ENCODE assay signal across 33 mouse cellular contexts in the genomic region with DNA sequence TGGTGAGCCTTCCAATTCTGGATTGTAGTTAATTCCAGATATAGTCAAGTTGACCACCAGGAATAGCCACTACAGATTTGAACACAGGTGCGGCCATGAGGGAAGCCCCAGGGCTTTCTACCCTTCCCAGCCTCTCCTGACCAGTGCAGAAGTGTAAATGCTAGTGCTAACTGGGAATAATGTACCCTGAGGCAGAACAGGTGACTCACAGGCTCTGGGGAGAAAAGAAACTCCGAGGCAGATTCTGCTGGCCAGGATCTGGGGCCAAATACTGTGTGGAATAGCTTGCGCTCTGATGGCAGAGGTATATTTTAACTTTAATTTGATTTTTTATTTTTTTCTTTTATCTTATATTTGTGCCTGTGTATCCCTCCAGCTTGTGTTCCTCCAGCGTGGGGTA. TPM values are rescaled to one million over a fixed set of nuclear protein-coding genes. Genes with fewer than 3 reads are reported as not detected.
"Had no signal": no experiment of that assay in that cellular context is flagged by ENCODE, and none has a peak within 500 bp of the region (broad histone marks: within the 10 kb centered on the region; RNA-seq: fewer than 3 reads in every experiment).

No protein-coding gene starts in this region.

- H3K4me2 ChIP-seq: limb, embryonic 12.5 days; limb, embryonic 13.5 days; limb, embryonic 15.5 days; liver, embryonic 11.5 days; liver, embryonic 13.5 days; liver, embryonic 15.5 days; lung, embryonic 14.5 days; lung, embryonic 15.5 days; midbrain, embryonic 11.5 days; midbrain, embryonic 12.5 days; midbrain, embryonic 13.5 days; midbrain, embryonic 15.5 days had no signal

- DNase-seq: left cerebral cortex, postnatal 4 days; liver; liver, embryonic 13.5 days; liver, postnatal 0 days; lung, adult 18-20 months; lung, adult 2 months; lung, embryonic 14.5 days; lung, postnatal 10 days; lung, postnatal 14 days; lung, postnatal 36 days; midbrain, embryonic 14.5 days had no signal

- H3K27me3 ChIP-seq: limb, embryonic 12.5 days; limb, embryonic 13.5 days; limb, embryonic 15.5 days; liver, embryonic 13.5 days; liver, embryonic 15.5 days; lung, embryonic 15.5 days; megakaryocyte, embryonic 14.5 days; midbrain, embryonic 12.5 days; midbrain, embryonic 13.5 days; midbrain, embryonic 15.5 days had no signal

- H3K9ac ChIP-seq: limb, embryonic 12.5 days; limb, embryonic 13.5 days; limb, embryonic 15.5 days; liver, embryonic 13.5 days; liver, embryonic 14.5 days; liver, embryonic 15.5 days; liver, postnatal 0 days; lung, embryonic 14.5 days; lung, embryonic 15.5 days; midbrain, embryonic 12.5 days; midbrain, embryonic 13.5 days; midbrain, embryonic 15.5 days had no signal

- H3K4me3 ChIP-seq: left cerebral cortex, adult 2 months; limb, embryonic 10.5 days; limb, embryonic 12.5 days; limb, embryonic 13.5 days; limb, embryonic 15.5 days; liver, embryonic 13.5 days; liver, embryonic 15.5 days; lung, embryonic 15.5 days; megakaryocyte, embryonic 14.5 days; midbrain, embryonic 10.5 days; midbrain, embryonic 12.5 days; midbrain, embryonic 13.5 days; midbrain, embryonic 15.5 days; myocyte had no signal

- ATAC-seq: liver, postnatal 0 days; lung, postnatal 0 days; midbrain, embryonic 13.5 days; midbrain, embryonic 15.5 days; midbrain, embryonic 16.5 days had no signal

- H3K27ac ChIP-seq: left cerebral cortex, adult 2 months; limb, embryonic 10.5 days; limb, embryonic 12.5 days; limb, embryonic 13.5 days; limb, embryonic 15.5 days; liver, embryonic 13.5 days; liver, embryonic 14.5 days; liver, embryonic 15.5 days; lung, embryonic 15.5 days; macrophage; midbrain, embryonic 10.5 days; midbrain, embryonic 12.5 days; midbrain, embryonic 13.5 days; midbrain, embryonic 15.5 days had no signal

- H3K9me3 ChIP-seq: limb, embryonic 10.5 days; limb, embryonic 12.5 days; limb, embryonic 13.5 days; limb, embryonic 15.5 days; liver, embryonic 13.5 days; liver, embryonic 15.5 days; lung, embryonic 15.5 days; megakaryocyte, embryonic 14.5 days; midbrain, embryonic 10.5 days; midbrain, embryonic 12.5 days; midbrain, embryonic 13.5 days; midbrain, embryonic 15.5 days had no signal

- H3K4me1 ChIP-seq: limb, embryonic 10.5 days; limb, embryonic 12.5 days; limb, embryonic 13.5 days; limb, embryonic 15.5 days; lung, embryonic 15.5 days; midbrain, embryonic 10.5 days; midbrain, embryonic 13.5 days; midbrain, embryonic 15.5 days had no signal

RNA-seq across cellular contexts. Expression of a gene that starts 17.3 kb away (rescaled TPM):
- polyA plus RNA-seq: limb, embryonic 10.5 days; liver, embryonic 13.5 days; liver, embryonic 16.5 days; lung, embryonic 14.5 days; lung, embryonic 16.5 days; lung, postnatal 0 days; macrophage; midbrain, embryonic 10.5 days had no signal

RNA-seq across cellular contexts. Expression of a gene that starts 46.2 kb away (rescaled TPM):
- polyA plus RNA-seq: liver, adult 2 months; macrophage; midbrain, embryonic 14.5 days had no signal
